8 mouse cellular contexts compared by ENCODE assay signal in the genomic region with DNA sequence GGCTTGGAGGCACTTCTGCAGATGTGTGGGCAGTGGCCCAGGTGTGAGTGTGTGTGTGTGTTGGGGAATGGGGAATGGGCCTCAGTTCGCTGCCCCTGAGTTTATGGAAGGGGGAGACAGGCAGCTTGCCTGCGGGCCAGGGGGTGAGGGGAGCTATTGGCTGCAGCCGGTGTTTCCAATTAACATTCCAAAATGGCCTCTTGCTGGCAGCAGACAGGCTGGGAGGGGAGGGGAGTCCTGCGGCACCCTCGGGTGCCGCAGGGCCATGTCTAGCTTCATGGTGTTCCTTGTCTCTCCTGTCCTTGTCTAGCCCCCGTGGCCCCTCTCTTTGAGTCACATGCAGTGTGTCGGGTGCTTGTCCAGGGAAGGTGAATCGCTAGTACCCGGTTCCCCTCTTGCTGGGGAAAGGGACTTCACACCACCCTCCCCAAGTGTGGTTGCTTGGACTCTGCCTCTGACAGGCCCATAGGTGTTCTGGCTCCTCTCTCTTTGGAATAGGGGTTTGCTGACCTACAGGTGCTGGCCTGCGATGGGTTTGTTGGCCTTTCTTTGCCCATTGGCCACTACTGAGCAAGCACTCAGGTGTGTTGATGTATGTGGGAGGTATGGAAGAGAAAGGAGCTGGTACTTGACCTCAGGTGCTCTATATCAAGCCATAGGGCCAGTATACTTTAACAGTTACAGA. TPM values are rescaled to one million over a fixed set of nuclear protein-coding genes. Genes with fewer than 3 reads are reported as not detected.
DNase-seq lines count a peak whose midpoint lies in the region; ATAC-seq and TF ChIP-seq lines count a peak whose summit lies in the region.

No protein-coding gene starts in this region.

- peaks cover 30% of the 10 kb centered on the region for H3K36me3 ChIP-seq in heart, postnatal 0 days (replicated peaks; ENCODE audit: control insufficient read depth, insufficient read depth, low read length)
- H3K36me3 ChIP-seq in limb, embryonic 12.5 days = peaks cover 45% of the 10 kb centered on the region
- peaks cover 30% of the 10 kb centered on the region for H3K36me3 ChIP-seq in neural tube, embryonic 12.5 days

- peaks cover 25% of the 10 kb centered on the region for H3K4me1 ChIP-seq in heart, postnatal 0 days (ENCODE audit: control insufficient read depth, insufficient read depth)
- H3K4me1 ChIP-seq in limb, embryonic 12.5 days (replicated peaks) = peaks cover 59% of the 10 kb centered on the region
- H3K4me1 ChIP-seq in neural tube, embryonic 12.5 days = peaks cover 33% of the 10 kb centered on the region

- no peak for ATAC-seq in CD4-positive, CD25-positive, alpha-beta regulatory T cell, adult 4 months
- 0 out of 2 replicates have a peak, but pooled peaks have one; percentile 8 for ATAC-seq in heart, postnatal 0 days (ENCODE audit: insufficient read depth, low read depth)
- ATAC-seq in limb, embryonic 12.5 days (ENCODE audit: insufficient number of reproducible peaks, insufficient read depth, low FRiP score, low TSS enrichment, low read depth) = no peak
- ATAC-seq in neural tube, embryonic 12.5 days (ENCODE audit: low FRiP score, low read depth) = no peak

- no peak for TF ChIP-seq CTCF in heart, postnatal 0 days (IDR thresholded peaks at IDR 0.05; ENCODE audit: low read depth)

- peak overlapping the region; percentile 95 for H3K27ac ChIP-seq in heart, postnatal 0 days (ENCODE audit: low read depth)
- peak overlapping the region; percentile 99 for H3K27ac ChIP-seq in limb, embryonic 12.5 days
- peak overlapping the region; percentile 76; the same call in 1 of the 2 replicates for H3K27ac ChIP-seq in neural tube, embryonic 12.5 days

- peak; percentile 30 for DNase-seq in CD4-positive, CD25-positive, alpha-beta regulatory T cell, adult 2 months (ENCODE audit: low read depth, low spot score)
- DNase-seq in 3134 (ENCODE audit: extremely low read depth, insufficient read length, low spot score) = peak; percentile 67
- DNase-seq in embryo, embryonic 11 days = peak; percentile 72
- peak; percentile 84 for DNase-seq in heart, postnatal 0 days (ENCODE audit: low spot score)
- DNase-seq in urinary bladder, adult 2 months (ENCODE audit: low spot score) = no peak

- H3K9ac ChIP-seq in heart, postnatal 0 days (replicated peaks; ENCODE audit: low read depth, low read length) = peak overlapping the region; percentile 94
- peak overlapping the region; percentile 98 for H3K9ac ChIP-seq in limb, embryonic 12.5 days (replicated peaks)
- H3K9ac ChIP-seq in neural tube, embryonic 12.5 days = peak overlapping the region; percentile 89

- H3K4me2 ChIP-seq in heart, postnatal 0 days (ENCODE audit: low read depth, low read length) = peak overlapping the region; percentile 91
- H3K4me2 ChIP-seq in limb, embryonic 12.5 days = peak overlapping the region; percentile 96
- H3K4me2 ChIP-seq in neural tube, embryonic 12.5 days (replicated peaks) = peak overlapping the region; percentile 77

- no peaks in the 10 kb centered on the region for H3K9me3 ChIP-seq in heart, postnatal 0 days (replicated peaks; ENCODE audit: control insufficient read depth, low read length)
- H3K9me3 ChIP-seq in limb, embryonic 12.5 days = no peaks in the 10 kb centered on the region
- no peaks in the 10 kb centered on the region for H3K9me3 ChIP-seq in neural tube, embryonic 12.5 days

- H3K27me3 ChIP-seq in heart, postnatal 0 days (ENCODE audit: control insufficient read depth, insufficient read depth, low read length) = no peaks in the 10 kb centered on the region
- no peaks in the 10 kb centered on the region for H3K27me3 ChIP-seq in limb, embryonic 12.5 days
- H3K27me3 ChIP-seq in neural tube, embryonic 12.5 days (replicated peaks) = no peaks in the 10 kb centered on the region

- peak overlapping the region; percentile 83 for H3K4me3 ChIP-seq in heart, postnatal 0 days (ENCODE audit: low read depth, low read length)
- peak overlapping the region; percentile 99 for H3K4me3 ChIP-seq in limb, embryonic 12.5 days (replicated peaks)
- H3K4me3 ChIP-seq in neural tube, embryonic 12.5 days = peak overlapping the region; percentile 87

- no peak for TF ChIP-seq EP300 in heart, postnatal 0 days (IDR thresholded peaks at IDR 0.05; ENCODE audit: low read depth)

- 6% methylated on average over 11 of the region's 11 CpGs for WGBS in heart, postnatal 0 days
- WGBS in limb, embryonic 12.5 days = 4% methylated on average over 11 of the region's 11 CpGs
- WGBS in neural tube, embryonic 12.5 days = 9% methylated on average over 11 of the region's 11 CpGs

RNA-seq across cellular contexts. Expression of gene Dusp7, which starts 1.5 kb away (rescaled TPM):
- 10 to 100 TPM; 16.2 to 21.1 TPM for polyA plus RNA-seq in CD4-positive, CD25-positive, alpha-beta regulatory T cell, adult 4 months (2017; shearing (Covaris generic))
- 46.9 and 47.7 TPM in 2 replicates for total RNA-seq in heart, postnatal 0 days (2014; rRNA removed; ENCODE audit: low replicate concordance)
- 9.1 and 10.3 TPM in 2 replicates for polyA plus RNA-seq in heart, postnatal 0 days (2015; fragmentation: Nextera tagmentation; extraction: Ambion mirVana)
- polyA plus RNA-seq in limb, embryonic 12.5 days (2016; fragmentation: Nextera tagmentation; extraction: Ambion mirVana) = 53.7 and 58.9 TPM in 2 replicates
- polyA plus RNA-seq in neural tube, embryonic 12.5 days (2016; fragmentation: Nextera tagmentation; extraction: Ambion mirVana) = 18.9 and 21.3 TPM in 2 replicates
- polyA plus RNA-seq in urinary bladder, adult 2 months (2012; rRNA removed) = 33.5 and 34.7 TPM in 2 replicates

RNA-seq across cellular contexts. Expression of gene Rpl29, which starts 59.3 kb away (rescaled TPM):
- 1,000 to 10,000 TPM; 1,164 to 1,338 TPM for polyA plus RNA-seq in CD4-positive, CD25-positive, alpha-beta regulatory T cell, adult 4 months (2017; shearing (Covaris generic))
- 783 and 913 TPM in 2 replicates for total RNA-seq in heart, postnatal 0 days (2014; rRNA removed; ENCODE audit: low replicate concordance)
- polyA plus RNA-seq in heart, postnatal 0 days (2015; fragmentation: Nextera tagmentation; extraction: Ambion mirVana) = 504 and 531 TPM in 2 replicates
- 938 and 976 TPM in 2 replicates for polyA plus RNA-seq in limb, embryonic 12.5 days (2016; fragmentation: Nextera tagmentation; extraction: Ambion mirVana)
- polyA plus RNA-seq in neural tube, embryonic 12.5 days (2016; fragmentation: Nextera tagmentation; extraction: Ambion mirVana) = 698 and 706 TPM in 2 replicates
- 1,045 and 1,109 TPM in 2 replicates for polyA plus RNA-seq in urinary bladder, adult 2 months (2012; rRNA removed)
